Comparison of ENCODE assay signal across 17 mouse cellular contexts in the genomic region with DNA sequence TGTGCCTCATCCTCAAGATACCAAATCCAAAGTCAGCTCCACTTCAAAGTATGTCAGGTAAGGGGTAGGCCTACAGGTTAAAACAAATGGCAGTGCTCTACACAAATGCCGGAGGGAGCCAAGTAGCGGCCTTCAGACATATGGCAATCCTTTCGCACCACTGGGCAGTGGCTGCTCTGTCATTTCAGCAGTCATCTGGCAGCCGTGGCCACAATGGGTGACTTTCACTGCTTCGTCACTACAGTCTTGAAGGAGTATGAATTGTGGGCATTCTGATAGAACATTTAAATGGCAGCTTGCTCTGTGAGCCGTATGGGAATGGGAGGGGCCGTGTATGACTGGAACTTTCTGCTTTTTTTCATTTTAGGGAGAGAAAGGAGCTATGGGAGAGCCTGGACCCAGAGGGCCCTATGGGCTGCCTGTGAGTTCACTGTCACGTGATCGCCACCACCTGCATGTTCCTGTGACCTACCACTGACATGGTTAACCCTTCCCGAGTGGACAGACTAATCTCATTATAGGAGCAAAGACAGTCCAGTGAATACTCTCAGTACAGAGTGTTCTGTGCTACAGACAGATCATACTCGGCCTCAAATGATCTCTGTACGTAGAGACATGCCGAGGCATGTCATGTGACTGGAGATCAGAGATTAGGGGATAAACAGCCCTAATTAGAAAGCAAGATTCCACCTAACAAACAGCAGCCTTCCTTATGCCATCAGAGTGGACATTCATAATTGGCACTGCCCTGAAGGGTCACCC. TPM values are rescaled to one million over a fixed set of nuclear protein-coding genes. Genes with fewer than 3 reads are reported as not detected.
"Had no signal": no experiment of that assay in that cellular context is flagged by ENCODE, and none has a peak within 500 bp of the region (broad histone marks: within the 10 kb centered on the region; RNA-seq: fewer than 3 reads in every experiment).

No protein-coding gene starts in this region.

- H3K27ac ChIP-seq: layer of hippocampus, adult 2 months; limb, embryonic 10.5 days; liver, embryonic 15.5 days; midbrain, embryonic 15.5 days; stomach, embryonic 15.5 days had no signal

- H3K4me2 ChIP-seq: liver, embryonic 11.5 days; liver, embryonic 15.5 days; midbrain, embryonic 15.5 days; stomach, embryonic 15.5 days had no signal

- H3K4me3 ChIP-seq: layer of hippocampus, adult 2 months; limb, embryonic 10.5 days; liver, embryonic 15.5 days; midbrain, embryonic 15.5 days; stomach, embryonic 15.5 days had no signal

- H3K9ac ChIP-seq: liver, embryonic 15.5 days; midbrain, embryonic 15.5 days; stomach, embryonic 15.5 days had no signal

- ATAC-seq: intestine, postnatal 0 days; lung, postnatal 0 days; midbrain, embryonic 15.5 days had no signal

- DNase-seq: lung, adult 2 months; lung, postnatal 36 days; thymus, adult 2 months; thymus, postnatal 25 days had no signal

- H3K36me3 ChIP-seq: limb, embryonic 10.5 days; liver, embryonic 15.5 days; midbrain, embryonic 15.5 days; stomach, embryonic 15.5 days had no signal

- H3K4me1 ChIP-seq: liver, embryonic 15.5 days; midbrain, embryonic 15.5 days; stomach, embryonic 15.5 days had no signal

- H3K27me3 ChIP-seq: liver, embryonic 15.5 days; midbrain, embryonic 15.5 days; stomach, embryonic 15.5 days had no signal

- H3K9me3 ChIP-seq: limb, embryonic 10.5 days; liver, embryonic 15.5 days; midbrain, embryonic 15.5 days; stomach, embryonic 15.5 days had no signal

RNA-seq across cellular contexts. Expression of a gene that starts 34.2 kb away (rescaled TPM):
- total RNA-seq: megakaryocyte progenitor cell, adult 5-6 weeks had no signal
- polyA plus RNA-seq: limb, embryonic 10.5 days; liver, embryonic 11.5 days; lung, adult 2 months; lung, postnatal 0 days; midbrain, embryonic 15.5 days; neural tube, embryonic 14.5 days; spleen, adult 2 months; testis, adult 2 months; thymus, adult 2 months; urinary bladder, adult 2 months had no signal
